Mouse (Mus musculus): ENCODE results near the gene Stk10.

Stk10 gene

DNA sequence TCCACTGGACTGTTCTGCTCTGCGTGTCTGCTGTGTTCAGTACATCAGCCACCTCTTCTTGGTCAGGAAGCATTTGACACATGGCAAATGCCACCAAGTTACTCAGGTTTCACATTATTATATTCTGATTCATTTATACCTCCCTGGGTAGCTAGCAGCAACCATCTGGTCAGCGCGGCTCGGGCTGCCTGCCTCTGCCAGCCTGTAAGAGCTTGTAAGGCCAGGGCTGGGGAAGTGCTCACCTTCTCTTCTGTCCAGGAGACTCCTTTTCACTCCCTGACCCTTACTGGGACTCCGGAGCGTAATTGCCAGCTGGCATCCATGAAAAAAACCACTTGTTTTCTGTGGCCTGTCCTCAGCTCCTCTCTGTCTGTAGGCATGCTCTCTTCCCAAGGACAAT is 16.1 kb downstream of the Stk10 start:
- no peak for DNase-seq (ENCODE audit: low read depth, low spot score)

GRCm38 (mm10) chr11:32550102-32550501 is 17.0 kb downstream of the Stk10 start:
- DNase-seq (ENCODE audit: low read depth, low spot score) = no peak

DNA sequence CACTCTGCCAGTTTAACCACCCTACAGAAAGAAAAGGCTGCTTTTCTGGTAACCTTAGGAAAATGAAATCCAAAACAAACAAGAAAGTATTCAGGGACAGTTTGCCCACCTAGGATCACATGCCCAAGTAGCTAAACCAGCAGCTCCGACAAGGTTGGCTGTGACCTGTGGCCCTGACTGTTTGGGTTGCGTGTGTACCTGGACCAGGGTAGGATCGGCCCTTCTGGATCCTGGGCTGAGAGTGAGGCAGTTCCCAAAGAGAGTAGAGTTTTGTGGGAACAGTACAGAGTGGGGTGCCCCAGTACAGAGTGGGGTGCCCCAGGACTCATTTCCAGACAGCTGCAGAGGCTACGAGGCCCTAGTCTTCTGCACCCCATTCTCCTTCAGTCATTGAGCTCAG is 18.0 kb downstream of the Stk10 start:
- no peak for DNase-seq (ENCODE audit: low read depth, low spot score)

DNA sequence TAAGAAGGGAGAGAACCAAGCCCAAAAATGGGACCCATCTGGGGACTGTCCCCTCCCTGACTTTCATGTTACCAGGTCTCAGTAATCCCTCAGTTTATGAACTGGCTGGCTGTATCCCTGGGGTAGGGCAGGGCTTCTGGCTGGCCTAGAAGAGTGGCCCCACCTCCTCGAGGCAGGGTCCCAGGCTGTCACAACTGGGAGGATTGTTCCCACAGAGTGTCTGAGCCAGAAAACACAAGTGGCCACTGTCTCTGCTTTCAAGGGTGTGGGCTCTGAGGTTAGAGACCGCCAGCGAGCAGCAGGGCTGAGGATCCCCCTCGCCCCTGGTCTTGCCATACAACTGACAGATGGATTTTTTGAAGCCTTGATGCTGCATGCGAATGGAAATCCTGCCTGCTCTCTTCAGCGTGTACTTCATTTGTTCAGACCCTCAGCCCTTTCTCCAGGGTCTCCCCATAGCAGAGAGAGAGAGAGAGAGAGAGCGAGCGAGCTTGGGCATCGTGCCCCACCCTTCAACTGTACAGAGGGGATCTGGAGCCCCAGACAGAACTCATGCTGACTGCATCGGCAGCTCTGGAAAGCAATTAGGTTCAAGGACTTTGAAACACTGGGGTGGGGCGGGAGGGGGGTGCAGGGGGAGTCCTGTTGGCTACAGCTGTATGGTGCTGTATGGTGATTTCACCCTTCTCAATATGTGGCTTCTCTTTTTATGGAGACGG is 18.6 kb downstream of the Stk10 start:
- DNase-seq (ENCODE audit: low read depth, low spot score) = no peak

- DNase-seq (ENCODE audit: low read depth, low spot score) = no peak
These were observed 19.4 kb downstream of the Stk10 start for GRCm38 (mm10) chr11:32552401-32553090.

DNA sequence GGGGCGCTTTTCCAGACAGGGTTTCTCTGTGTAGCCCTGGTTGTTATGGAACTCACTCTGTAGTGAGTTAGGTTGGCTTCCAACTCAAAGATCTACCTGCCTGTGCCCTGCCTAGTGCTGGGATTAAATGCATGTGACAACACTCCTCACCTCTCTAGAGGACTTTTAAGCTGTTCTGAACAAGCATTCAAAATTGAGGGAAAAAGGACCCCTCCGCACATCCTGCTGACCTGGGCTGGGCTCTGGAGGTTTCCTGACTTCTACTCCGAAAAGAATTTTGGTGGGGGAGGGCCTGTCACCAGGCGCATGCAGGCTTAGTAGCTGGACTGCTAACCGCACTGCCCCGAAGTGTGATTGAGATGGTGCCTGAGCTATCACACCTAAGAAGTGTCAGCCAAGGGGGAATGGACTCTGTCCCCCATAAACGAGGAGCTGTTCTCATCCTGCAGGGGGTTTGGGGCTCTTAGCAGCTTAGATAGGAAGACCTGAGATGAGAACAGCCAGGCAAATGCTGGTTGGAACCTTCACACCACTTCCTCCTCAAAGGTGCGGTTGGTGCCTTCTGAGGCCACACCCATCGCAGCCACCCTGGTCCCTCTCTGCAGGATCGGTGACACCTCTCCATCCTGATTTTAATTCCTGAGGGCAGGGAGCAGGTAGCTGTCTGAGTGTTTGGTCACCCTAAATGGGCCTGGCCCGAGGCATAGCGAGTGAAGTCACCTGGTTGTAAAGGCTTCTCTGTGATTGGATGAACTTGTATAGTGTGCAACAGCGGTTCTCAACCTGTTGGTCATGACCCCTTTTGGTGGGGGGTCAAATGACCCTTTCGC is 20.4 kb downstream of the Stk10 start:
- DNase-seq (ENCODE audit: low read depth, low spot score) = no peak

DNA sequence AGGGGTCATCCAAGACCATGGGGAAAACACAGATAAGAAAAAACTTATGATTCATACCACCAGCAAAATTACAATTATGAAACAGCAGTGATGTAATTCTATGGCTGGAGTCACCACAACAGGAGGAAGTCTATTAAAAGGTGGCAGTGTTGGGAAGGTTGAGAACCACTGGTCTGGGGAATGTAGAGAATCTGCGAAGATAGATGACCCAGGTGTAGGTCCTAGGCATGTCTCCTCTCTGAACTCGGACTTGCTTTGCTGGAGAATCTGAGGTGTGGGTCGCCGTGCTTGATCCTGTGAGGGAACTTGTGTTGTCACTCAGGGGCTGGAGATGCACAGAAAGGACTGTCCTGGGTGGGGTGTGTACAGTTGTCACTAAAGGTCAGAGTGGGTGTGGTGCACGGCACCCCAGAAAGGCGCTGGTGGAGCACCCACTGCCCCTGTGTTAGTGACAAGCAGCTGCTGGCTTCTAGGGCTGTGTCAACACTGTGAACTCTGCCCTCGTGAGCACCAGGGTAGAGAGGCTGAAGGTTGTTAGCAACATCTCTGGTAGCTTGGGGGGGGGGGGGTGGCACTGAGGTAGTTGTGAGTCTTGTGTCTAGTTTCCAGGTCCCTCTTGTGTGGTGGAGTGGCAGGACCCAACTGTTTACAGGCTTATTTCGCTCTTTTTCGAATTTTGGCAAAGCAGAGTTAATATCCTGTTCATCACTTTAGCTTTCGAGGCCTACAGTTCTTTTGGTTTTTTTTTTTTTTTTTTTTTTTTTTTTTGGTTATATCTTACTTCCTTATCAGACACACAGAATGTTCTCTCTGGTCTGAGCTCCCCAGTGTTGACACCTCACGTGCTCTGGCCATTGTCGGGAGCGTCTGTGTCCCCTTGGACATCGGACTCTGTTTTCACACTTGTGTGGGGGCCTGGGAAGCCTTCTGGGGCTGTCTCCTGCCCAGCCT is 21.3 kb downstream of the Stk10 start:
- no peak for DNase-seq (ENCODE audit: low read depth, low spot score)

DNA sequence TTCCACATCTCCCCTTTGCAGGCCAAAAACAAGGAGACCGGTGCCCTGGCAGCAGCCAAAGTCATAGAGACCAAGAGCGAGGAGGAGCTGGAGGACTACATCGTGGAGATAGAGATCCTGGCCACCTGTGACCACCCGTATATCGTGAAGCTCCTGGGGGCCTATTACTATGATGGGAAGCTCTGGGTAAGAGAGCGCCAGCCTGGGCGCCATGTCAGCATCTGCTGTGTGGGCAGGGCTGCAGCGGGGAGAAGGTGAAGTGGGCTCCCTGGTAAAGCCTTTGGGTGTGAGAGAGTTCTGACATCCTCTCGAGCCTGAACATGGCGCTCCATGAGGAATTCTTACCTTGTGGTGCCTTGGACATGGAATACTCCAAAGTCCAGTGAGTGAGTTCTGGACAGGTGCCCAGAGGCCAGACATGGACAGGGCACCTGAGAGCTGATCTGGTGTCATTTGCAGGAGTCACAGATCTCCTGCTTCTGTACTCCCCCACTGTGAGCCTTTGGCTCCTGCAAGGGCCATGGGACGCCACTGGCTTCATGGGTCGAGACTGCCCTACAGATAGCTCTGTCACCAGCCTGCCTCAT is 22.1 kb downstream of the Stk10 start:
- no peak for DNase-seq (ENCODE audit: low read depth, low spot score)

DNA sequence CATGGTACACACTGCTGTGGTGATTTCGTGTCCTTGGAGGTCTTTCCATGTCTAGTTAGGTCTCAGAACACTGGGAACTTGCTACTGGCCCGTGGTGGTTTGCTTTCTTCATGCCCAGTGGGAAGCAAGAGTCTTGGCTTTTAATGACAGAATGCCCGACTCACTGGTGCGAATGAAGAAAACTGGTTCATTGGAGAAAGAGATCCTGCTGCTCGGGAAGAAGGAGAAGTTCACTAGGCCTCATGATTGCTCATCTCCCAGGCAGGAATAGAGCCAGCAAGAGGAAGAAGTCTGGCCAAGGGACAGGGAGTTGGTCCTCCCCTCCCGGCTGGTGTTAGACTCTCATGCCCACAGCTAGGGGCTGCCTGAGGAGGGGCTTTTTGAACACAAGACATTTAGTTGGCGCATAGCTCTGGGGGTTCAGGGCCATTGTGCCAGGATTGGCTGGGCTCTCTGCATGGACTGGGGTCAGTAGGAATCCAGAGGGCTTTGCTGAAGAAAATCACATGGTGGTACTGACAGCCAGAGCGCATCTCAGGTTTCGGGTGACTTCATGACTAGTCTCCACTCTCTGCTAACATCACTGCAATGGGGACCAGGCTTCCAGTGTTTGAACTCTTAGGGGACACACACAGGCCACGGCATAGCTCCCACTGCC is 23.4 kb downstream of the Stk10 start:
- DNase-seq (ENCODE audit: low read depth, low spot score) = no peak

- DNase-seq (ENCODE audit: low read depth, low spot score) = no peak
These were observed 24.9 kb downstream of the Stk10 start for GRCm38 (mm10) chr11:32558026-32558425.

- DNase-seq (ENCODE audit: low read depth, low spot score) = no peak
These were observed 25.6 kb downstream of the Stk10 start for GRCm38 (mm10) chr11:32558677-32559076.

DNA sequence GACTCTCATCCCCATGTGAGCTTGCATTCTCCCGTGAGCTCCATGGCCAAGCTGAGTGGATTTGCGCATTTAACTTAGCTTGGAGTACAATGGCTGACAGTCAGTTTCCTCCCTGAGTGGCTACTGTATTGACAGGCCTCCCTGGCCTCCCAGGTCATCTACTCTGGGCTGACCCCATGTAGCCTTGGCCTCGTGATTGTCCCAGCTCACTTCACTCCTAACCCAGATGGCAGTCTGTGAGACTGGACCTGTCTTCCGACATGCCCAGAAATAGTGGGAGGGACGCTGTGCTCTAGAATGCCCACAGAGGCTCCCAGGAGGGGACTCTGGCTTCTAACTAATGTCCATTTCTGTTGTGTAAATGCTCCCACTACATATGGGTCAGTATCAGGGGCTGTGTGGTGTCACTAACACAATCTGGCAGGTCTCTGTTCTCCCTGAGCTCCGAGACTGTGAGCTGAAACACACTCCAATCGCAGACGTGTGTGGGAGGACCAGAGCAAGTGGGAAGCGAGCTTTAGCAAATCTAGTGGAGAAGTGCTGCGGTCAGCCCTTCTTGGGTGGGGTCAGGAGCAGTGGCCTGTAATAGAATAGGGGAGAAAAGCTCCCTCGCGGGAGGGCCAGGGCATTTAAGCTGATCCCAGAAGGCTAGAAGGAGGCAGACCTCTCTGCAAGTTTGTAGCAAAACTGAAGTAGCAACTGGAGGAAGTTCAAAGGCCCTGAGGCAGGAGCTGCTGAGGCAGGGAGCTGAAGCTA is 27.1 kb downstream of the Stk10 start:
- DNase-seq (ENCODE audit: low read depth, low spot score) = no peak

DNA sequence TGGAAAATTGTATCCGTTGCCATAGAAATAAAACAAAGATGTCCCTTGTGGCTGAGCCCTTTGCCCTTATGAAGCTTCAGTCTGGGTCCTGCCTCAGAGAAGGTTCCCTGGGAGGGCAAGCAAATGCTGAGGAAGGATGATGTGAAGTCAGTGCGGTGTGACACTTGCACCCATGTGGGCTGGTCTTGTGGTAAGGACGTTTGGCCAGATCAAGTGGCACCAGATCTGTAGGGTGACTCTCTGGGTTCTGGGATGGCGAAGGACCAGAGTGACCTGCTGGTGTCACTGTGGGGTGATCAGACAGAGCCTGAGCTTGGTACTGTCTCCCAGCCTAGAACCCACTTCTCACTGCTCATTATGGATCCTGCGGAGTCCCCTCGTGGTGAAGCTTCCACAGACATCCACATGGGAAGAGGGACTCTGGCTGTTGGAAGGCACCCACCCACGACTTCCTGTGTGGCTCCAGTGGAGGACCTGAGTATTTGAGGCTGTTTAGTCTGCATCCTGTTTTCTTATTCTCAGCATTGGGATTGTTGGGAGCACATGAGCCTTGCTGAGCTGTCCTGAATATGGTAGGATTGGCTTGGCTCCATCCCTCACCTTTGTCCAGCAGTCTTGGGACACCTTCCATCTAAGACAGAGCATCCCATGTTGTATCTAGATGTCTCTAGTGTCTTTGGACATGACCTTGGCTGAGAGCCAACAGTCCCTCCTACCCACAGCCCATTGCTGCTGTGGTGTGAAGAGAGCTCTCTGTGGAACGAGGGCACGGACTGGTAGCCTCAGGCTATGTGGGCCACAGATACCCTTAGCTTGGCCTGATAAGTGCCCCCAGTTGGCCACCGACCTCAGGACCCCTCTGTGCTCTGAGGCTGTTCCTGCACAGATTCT is 28.6 kb downstream of the Stk10 start:
- DNase-seq (ENCODE audit: low read depth, low spot score) = no peak

GRCm38 (mm10) chr11:32562706-32563105 is 29.6 kb downstream of the Stk10 start:
- no peak for DNase-seq (ENCODE audit: low read depth, low spot score)

DNA sequence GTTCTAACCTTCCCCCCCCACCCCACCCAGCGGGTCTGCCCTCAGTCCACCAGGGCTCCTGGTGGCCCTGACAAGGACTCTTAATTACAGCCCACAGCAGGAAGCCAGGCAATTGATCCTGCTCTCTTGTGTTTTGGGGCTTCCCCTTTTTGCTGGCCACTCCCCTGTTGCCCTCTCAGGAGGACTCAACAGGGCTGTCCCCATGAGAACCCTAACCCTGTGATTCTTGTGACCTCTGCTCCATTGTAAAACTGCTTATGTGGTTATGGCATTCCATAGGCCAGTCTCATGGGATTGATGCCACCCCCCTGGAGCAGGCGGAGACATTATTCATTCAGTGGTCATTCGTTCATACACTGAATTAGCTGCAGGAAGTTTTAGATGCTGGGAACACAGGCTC is 30.6 kb downstream of the Stk10 start:
- no peak for DNase-seq (ENCODE audit: low read depth, low spot score)

DNA sequence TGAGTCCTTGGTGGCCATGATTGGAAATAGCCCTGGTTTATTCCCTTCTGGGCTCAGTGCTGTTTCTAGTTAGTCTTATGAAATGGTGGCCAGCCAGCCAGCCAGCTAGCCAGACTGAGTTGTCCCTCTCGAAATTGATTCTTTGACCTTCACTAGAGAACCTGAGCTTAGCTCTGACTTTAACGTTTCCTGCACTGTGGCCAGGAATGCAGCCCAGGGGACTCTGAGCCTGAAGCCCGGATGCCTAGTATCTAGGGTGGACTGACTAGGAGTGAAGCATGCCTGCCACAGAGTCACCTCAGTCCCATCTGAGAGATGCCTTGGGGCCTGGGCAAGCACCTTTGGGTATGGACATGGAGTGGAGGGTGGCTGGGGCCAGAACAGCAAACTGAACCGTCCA is 31.5 kb downstream of the Stk10 start:
- no peak for DNase-seq (ENCODE audit: low read depth, low spot score)

GRCm38 (mm10) chr11:32565088-32565487 is 32.0 kb downstream of the Stk10 start:
- DNase-seq (ENCODE audit: low read depth, low spot score) = no peak

DNA sequence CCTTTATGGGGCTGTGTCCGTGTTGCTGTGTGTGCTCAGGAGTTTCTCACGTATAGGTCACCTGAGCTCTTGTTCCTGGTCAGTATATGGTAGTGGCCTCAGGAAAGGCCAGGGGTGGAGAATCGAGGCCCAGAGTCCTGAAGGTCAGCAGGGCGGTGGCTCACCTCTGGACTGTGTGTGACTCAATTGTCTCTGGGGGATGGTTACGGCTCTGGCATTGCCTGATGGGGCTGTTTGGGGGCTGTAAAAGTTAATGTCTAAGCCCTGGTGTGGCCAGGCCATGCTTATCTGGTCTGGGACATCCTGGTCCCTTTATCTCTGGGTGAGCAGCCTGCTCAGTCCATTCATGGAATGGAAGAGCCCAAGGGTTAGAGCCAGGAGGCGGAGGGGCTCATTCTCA is 33.1 kb downstream of the Stk10 start:
- DNase-seq (ENCODE audit: low read depth, low spot score) = no peak
